Mouse (Mus musculus): Measurements from ENCODE around the gene Tspan14. TPM values are rescaled to one million over a fixed set of nuclear protein-coding genes. Genes with fewer than 3 reads are reported as not detected.

The Tspan14 gene
- polyA plus RNA-seq, 1 experiment from 2014 or later, result 51.5 TPM

- Histone ChIP-seq H3K79me2 (ENCODE audit: inconsistent target) (no peaks in the 10 kb centered on the region), H3K4me3 (ENCODE audit: inconsistent target) (no peak overlapping the region), H3K36me3 (ENCODE audit: inconsistent target) (peaks cover 10% of the 10 kb centered on the region), H3K27ac (no peak overlapping the region)
- WGBS (ENCODE audit: missing documents), result 70% methylated on average over 11 of the region's 12 CpGs
Measured at GRCm38 (mm10) chr14:40902307-40903055, 64.1 kb downstream of the Tspan14 start.

DNA sequence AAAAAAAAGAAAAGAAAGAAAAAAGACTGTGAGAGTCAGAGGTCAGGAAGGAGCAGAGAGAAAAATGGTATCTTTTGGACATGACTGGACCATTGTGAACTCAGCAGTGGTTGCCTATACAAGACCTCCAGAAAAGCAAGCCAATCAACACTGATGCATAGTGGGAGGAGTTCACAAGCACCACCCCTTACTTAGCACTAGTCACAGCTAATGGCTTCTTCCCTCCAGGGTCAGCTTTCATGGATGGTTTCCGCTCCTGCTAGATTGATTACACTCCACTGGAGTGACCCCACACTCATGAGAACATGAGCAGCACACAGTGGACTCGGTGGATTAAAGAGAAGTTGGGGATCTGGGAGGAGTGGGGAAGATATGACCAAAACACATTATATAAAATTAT, 66.3 kb downstream of the Tspan14 start:
- Histone ChIP-seq H3K4me3 (ENCODE audit: inconsistent target) (no peak overlapping the region), H3K27ac (no peak overlapping the region), H3K79me2 (ENCODE audit: inconsistent target) (no peaks in the 10 kb centered on the region), H3K36me3 (ENCODE audit: inconsistent target) (no peaks in the 10 kb centered on the region)
- 86% methylated on average over 2 of the region's 2 CpGs for WGBS (ENCODE audit: missing documents)

DNA sequence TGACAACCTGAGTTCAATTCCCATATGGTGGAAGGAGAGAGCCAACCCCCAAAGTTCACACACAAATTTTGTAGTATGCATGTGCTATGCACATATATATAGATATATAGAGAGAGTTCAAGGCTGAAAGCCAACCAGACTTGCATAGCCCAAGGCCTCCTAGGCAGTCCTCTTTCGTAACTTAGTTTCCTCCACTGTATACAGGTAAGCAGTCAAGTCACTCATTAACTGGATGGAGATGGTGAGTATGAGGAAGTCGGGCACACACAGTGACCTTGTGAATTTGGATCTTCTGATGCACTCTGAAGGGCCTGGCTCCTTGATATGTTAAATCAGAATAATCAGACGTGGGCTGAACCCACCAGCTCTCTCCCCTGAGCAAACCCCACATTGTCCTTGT, 68.7 kb downstream of the Tspan14 start:
- H3K4me3 ChIP-seq (ENCODE audit: inconsistent target), result no peak overlapping the region
- WGBS (ENCODE audit: missing documents), result 80% methylated on average over 3 of the region's 3 CpGs
- no peaks in the 10 kb centered on the region for H3K79me2 ChIP-seq (ENCODE audit: inconsistent target)
- no peak overlapping the region for H3K27ac ChIP-seq
- H3K36me3 ChIP-seq (ENCODE audit: inconsistent target), result no peaks in the 10 kb centered on the region

DNA sequence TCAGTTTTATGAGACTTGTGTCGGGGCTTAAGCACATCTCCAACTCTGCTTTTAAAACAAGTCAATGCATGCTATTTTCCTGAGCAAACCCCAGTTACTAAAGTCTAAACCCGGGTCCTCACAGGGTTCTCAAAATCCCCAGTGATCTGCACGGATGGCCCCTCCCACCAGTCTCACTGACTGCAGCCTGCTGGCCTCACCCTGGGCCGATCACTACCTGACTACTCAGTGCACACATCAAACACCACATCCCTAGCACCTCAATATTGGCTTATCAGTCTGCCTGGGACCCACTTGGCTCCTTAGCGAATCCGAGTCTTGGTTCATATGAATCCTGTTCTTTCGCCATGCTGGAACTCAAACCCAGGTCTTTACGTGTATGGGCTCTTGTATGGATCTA, 70.9 kb downstream of the Tspan14 start:
- 66% methylated on average over 8 of the region's 8 CpGs for WGBS (ENCODE audit: missing documents)

DNA sequence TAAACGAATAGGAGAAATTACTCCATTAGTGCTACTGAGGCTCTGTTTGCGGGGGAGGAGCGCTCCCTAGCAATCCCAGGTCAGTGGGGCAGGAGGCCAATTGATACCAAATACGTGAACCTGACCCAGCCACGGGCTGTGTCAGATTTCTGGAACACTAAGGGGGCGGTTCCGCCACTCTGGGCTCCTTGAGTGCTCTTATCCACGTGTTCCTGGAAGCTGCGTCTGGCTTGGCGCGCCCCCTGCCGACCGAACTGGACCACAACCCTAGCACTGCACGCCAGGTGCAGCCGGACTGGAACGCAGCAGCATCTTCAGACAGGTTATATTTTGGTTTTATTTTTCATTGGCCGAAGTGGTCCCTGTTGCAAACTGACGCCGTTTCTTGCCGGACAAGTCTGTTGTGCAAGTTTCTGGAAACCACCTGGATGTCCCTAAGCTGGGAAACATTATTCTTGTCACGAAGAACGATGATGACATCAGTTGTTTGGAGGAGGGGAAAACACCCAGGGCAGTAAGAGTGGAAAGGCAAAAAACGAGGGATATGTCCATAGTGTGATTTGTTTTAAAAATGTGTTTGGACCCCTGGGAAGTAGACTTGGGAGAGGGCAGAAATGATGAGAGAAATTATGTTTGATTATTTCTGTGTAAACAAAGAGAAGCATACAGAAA, 71.9 kb downstream of the Tspan14 start:
- WGBS (ENCODE audit: missing documents), result 19% methylated on average over 23 of the region's 23 CpGs
- H3K36me3 ChIP-seq (ENCODE audit: inconsistent target), result no peaks in the 10 kb centered on the region
- H3K79me2 ChIP-seq (ENCODE audit: inconsistent target), result no peaks in the 10 kb centered on the region
- H3K4me3 ChIP-seq (ENCODE audit: inconsistent target), result no peak overlapping the region
- no peak overlapping the region for H3K27ac ChIP-seq

More for the DNA sequence above, 70.9 kb downstream of the Tspan14 start:
- H3K27ac ChIP-seq, result no peak overlapping the region
- H3K4me3 ChIP-seq (ENCODE audit: inconsistent target), result no peak overlapping the region
- no peaks in the 10 kb centered on the region for H3K36me3 ChIP-seq (ENCODE audit: inconsistent target)
- no peaks in the 10 kb centered on the region for H3K79me2 ChIP-seq (ENCODE audit: inconsistent target)

- H3K36me3 ChIP-seq (ENCODE audit: inconsistent target), result no peaks in the 10 kb centered on the region
- WGBS (ENCODE audit: missing documents), result 82% methylated on average over 8 of the region's 8 CpGs
- no peak overlapping the region for H3K27ac ChIP-seq
- no peaks in the 10 kb centered on the region for H3K79me2 ChIP-seq (ENCODE audit: inconsistent target)
- no peak overlapping the region for H3K4me3 ChIP-seq (ENCODE audit: inconsistent target)
Measured at GRCm38 (mm10) chr14:40893884-40894283, 72.7 kb downstream of the Tspan14 start.

- Histone ChIP-seq H3K36me3 (ENCODE audit: inconsistent target) (no peaks in the 10 kb centered on the region), H3K27ac (no peak within 1 kb of the TSS), H3K79me2 (ENCODE audit: inconsistent target) (no peaks in the 10 kb centered on the region), H3K4me3 (ENCODE audit: inconsistent target) (no peak within 1 kb of the TSS)
- WGBS (ENCODE audit: missing documents), result 86% methylated on average over 3 of the region's 3 CpGs
Measured at GRCm38 (mm10) chr14:40893196-40893595, 73.4 kb downstream of the Tspan14 start, which contains the start of gene Sh2d4b. Sh2d4b (minus strand) TSS chr14:40893266.

- Histone ChIP-seq H3K4me3 (ENCODE audit: inconsistent target) (no peak overlapping the region), H3K79me2 (ENCODE audit: inconsistent target) (no peaks in the 10 kb centered on the region), H3K36me3 (ENCODE audit: inconsistent target) (no peaks in the 10 kb centered on the region), H3K27ac (no peak overlapping the region)
- 89% methylated on average over 5 of the region's 7 CpGs for WGBS (ENCODE audit: missing documents)
Measured at GRCm38 (mm10) chr14:40892326-40892825, 74.2 kb downstream of the Tspan14 start.

- WGBS (ENCODE audit: missing documents), result 94% methylated on average over 4 of the region's 4 CpGs
- H3K36me3 ChIP-seq (ENCODE audit: inconsistent target), result no peaks in the 10 kb centered on the region
Measured at GRCm38 (mm10) chr14:40891506-40891905, 75.1 kb downstream of the Tspan14 start.

GRCm38 (mm10) chr14:40889704-40890103, 76.9 kb downstream of the Tspan14 start:
- no peaks in the 10 kb centered on the region for H3K79me2 ChIP-seq (ENCODE audit: inconsistent target)
- no peaks in the 10 kb centered on the region for H3K36me3 ChIP-seq (ENCODE audit: inconsistent target)
- no peak overlapping the region for H3K27ac ChIP-seq
- WGBS (ENCODE audit: missing documents), result 80% methylated on average over 4 of the region's 4 CpGs
- no peak overlapping the region for H3K4me3 ChIP-seq (ENCODE audit: inconsistent target)

More at GRCm38 (mm10) chr14:40891506-40891905, 75.1 kb downstream of the Tspan14 start:
- Histone ChIP-seq H3K79me2 (ENCODE audit: inconsistent target) (no peaks in the 10 kb centered on the region), H3K4me3 (ENCODE audit: inconsistent target) (no peak overlapping the region), H3K27ac (no peak overlapping the region)

DNA sequence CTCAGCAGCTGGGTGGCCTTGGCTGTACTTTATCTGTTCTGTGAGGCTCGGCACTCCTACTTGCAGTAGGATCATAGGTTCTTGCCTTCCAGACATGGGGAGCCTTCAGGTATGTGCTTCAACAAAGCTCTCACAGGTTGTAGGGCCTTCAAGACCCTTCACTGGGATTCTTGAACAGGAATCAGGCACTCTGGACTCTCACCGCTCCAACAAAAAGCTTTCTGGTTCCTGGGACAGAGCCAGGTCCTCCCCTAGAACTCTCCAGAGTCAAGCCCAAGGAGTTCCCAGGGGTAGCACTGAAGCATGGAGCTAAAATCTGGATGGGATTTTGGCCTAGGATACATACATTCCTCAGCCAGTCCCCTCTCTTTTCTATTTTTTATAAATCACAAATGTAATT, 77.4 kb downstream of the Tspan14 start:
- WGBS (ENCODE audit: missing documents), result 86% methylated on average over 2 of the region's 2 CpGs
- no peaks in the 10 kb centered on the region for H3K79me2 ChIP-seq (ENCODE audit: inconsistent target)
- H3K27ac ChIP-seq, result no peak overlapping the region
- H3K4me3 ChIP-seq (ENCODE audit: inconsistent target), result no peak overlapping the region
- H3K36me3 ChIP-seq (ENCODE audit: inconsistent target), result no peaks in the 10 kb centered on the region

GRCm38 (mm10) chr14:40886428-40887202, 80.0 kb downstream of the Tspan14 start:
- WGBS (ENCODE audit: missing documents), result 91% methylated on average over 6 of the region's 6 CpGs
- Histone ChIP-seq H3K79me2 (ENCODE audit: inconsistent target) (no peaks in the 10 kb centered on the region), H3K27ac (no peak overlapping the region), H3K4me3 (ENCODE audit: inconsistent target) (no peak overlapping the region), H3K36me3 (ENCODE audit: inconsistent target) (no peaks in the 10 kb centered on the region)

DNA sequence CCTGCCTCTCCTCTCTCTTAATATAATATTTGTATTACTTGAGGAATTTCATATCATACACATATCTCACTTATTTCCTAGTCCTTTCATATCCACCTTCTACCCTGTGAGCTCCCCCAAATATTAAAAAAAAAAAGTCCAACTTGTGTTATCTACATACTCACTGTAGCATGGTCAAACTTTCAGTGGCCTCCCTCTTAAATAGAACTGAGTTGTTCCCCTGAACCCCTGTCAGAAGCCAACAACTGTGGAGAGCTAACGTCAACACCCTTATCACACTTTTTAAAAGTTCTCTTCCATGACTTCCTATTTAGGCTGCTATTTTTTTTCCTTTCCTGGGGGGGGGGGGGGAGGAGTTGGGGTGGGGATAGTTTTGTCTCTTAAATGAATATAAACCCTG, 80.9 kb downstream of the Tspan14 start:
- H3K36me3 ChIP-seq (ENCODE audit: inconsistent target), result no peaks in the 10 kb centered on the region
- 0% methylated on average over 1 of the region's 1 CpGs for WGBS (ENCODE audit: missing documents)

GRCm38 (mm10) chr14:40885225-40885624, 81.4 kb downstream of the Tspan14 start:
- Histone ChIP-seq H3K4me3 (ENCODE audit: inconsistent target) (no peak overlapping the region), H3K36me3 (ENCODE audit: inconsistent target) (no peaks in the 10 kb centered on the region), H3K27ac (no peak overlapping the region), H3K79me2 (ENCODE audit: inconsistent target) (no peaks in the 10 kb centered on the region)
- 69% methylated on average over 4 of the region's 4 CpGs for WGBS (ENCODE audit: missing documents)

More for the DNA sequence above, 80.9 kb downstream of the Tspan14 start:
- Histone ChIP-seq H3K27ac (no peak overlapping the region), H3K79me2 (ENCODE audit: inconsistent target) (no peaks in the 10 kb centered on the region), H3K4me3 (ENCODE audit: inconsistent target) (no peak overlapping the region)

DNA sequence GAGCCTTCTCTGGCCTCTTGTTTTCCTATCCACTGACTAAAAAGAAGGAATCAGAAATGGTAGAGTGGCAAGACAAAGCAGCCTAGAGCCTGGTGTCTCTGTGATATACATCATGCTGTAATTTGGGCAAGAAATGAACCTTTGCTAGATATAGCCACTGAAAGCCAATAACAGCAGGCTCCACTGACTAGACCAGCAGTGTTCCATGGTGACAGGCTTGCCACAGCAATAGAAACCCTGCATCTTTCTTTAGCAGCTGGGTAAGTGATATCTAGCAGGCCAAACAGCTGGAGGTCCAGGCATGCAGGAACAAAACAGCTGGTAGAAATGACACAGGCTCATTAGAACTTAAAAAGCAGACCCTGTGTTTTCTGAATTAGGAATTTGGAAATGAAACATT, 92.0 kb downstream of the Tspan14 start:
- H3K79me2 ChIP-seq (ENCODE audit: inconsistent target), result no peaks in the 10 kb centered on the region
- no peaks in the 10 kb centered on the region for H3K36me3 ChIP-seq (ENCODE audit: inconsistent target)
- H3K4me3 ChIP-seq (ENCODE audit: inconsistent target), result no peak overlapping the region
- no peak overlapping the region for H3K27ac ChIP-seq
